Mouse (Mus musculus) megakaryocyte, adult 5-6 weeks (primary cell): ENCODE results near the gene Gm136. TPM values are rescaled to one million over a fixed set of nuclear protein-coding genes. Genes with fewer than 3 reads are reported as not detected.
"Not testable (repeated sequence)": the region's sequence is repeated elsewhere in the genome, so short reads cannot be mapped to it uniquely, and the experiment has no call there.

Experiments
- ATAC-seq: 2 replicates; pipeline ENCODE4 v1.8.0; 2016; ENCODE audit warnings: mild to moderate bottlenecking, inconsistent platforms; ENCODE audit not compliant: poor library complexity, severe bottlenecking
- total RNA-seq, 2 experiments: library from RNA; stranded (forward) in 1 of 2; stranded (reverse) in 1 of 2; fragments of 153-499, 151-499 nt in 1 of 2; fragments of 221-1000, 200-1000 nt in 1 of 2; gene quantifications; 2 replicates each; pipeline versions ENCODE4 v1.2.3 to v1.2.4; 2015 to 2017

Gm136 gene
- total RNA-seq (2015) (not detected in 2 replicates), total RNA-seq (2017) (not detected in 2 replicates)

GRCm38 (mm10) chr4:34756163-34756562, at the start of gene Gm136:
Gene Gm136 (minus strand): TSS chr4:34756263.
- ATAC-seq = no peak

DNA sequence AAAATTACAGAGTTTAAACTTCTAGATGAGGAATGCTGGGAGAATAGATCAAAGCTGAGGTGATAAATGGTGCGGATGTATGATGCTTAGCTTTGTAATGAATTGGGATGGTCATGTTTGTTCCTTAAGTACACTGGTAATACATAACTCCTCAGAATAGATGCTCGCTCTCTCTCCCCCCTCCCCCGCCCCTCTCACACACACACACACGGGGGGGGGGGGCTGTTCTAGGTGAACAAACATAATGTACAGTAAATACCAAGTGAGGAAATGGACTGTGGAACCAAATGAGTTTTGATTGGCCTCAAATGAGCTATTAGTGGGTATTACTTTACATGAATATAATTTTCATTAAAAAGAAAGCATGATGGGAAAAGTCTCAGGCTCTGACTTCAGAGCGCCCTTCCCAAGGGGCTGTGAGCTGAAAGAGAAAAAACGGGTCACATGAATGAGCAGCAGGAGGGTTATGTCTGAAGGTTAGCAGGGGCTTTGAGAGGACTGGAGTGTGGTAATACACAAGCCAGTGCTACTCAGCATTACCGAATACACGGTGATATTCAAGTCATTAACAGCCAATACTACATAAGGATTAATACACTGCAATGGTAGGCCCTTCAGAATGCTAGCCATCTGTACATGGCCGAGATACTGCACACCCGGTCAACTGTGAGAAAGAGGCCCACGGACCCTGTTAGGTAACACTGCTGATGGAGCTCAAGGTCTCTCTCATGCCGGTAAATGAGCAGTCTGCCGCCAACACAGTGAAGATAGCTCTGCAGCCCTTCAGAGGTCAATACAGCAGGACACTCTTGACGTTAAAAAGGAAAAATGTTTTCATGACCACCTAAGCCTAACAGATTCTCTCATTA, 45.3 kb upstream of the Gm136 start:
- ATAC-seq = no peak

DNA sequence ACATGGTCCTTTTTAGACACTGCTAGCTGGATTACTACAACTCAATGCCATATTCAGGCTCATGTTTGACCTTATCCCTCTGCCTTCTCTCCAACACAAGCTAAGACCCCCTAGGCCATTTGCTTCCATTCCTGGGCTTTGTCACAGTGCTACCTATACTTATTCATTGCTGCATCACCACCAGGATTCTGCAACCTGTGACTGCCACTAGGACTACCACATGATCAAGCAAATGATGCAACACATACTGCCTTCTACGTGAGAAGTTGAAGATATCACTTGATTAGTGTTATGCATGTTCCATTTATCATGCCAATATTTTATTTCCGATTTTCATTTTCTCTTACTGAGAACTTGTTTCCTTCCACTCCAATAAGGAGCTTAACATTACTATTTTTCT, 41.9 kb upstream of the Gm136 start:
- ATAC-seq = no peak; the same call in 1 of the 2 replicates

GRCm38 (mm10) chr4:34797294-34797983, 41.4 kb upstream of the Gm136 start:
- ATAC-seq = peak; percentile 33

- ATAC-seq = no peak
Measured at GRCm38 (mm10) chr4:34796294-34796693, 40.2 kb upstream of the Gm136 start.

- no peak for ATAC-seq
Measured at GRCm38 (mm10) chr4:34786476-34786875, 30.4 kb upstream of the Gm136 start.

DNA sequence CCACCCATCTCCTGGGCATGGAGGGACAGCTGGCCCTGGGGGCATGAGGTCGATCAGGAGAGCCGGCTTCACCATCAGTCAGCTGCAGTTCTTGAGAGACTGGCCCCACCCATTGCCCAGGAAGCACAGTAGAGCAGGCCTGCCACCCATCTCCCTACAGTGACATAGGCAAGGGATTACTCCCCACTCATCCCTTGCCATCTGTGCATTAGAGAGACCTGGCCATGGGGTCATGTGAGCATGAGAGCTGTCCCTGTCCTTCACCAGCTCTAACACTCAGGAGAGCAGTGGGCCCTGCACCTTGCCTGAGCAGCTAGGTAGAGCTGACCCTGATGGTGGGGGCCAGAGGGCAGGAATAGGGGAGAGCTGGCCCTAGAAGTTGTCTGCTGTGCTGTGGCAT, 29.6 kb upstream of the Gm136 start:
- no peak for ATAC-seq

- ATAC-seq = peak; percentile 21; the same call in 1 of the 2 replicates
Measured at GRCm38 (mm10) chr4:34784865-34785264, 28.8 kb upstream of the Gm136 start.

DNA sequence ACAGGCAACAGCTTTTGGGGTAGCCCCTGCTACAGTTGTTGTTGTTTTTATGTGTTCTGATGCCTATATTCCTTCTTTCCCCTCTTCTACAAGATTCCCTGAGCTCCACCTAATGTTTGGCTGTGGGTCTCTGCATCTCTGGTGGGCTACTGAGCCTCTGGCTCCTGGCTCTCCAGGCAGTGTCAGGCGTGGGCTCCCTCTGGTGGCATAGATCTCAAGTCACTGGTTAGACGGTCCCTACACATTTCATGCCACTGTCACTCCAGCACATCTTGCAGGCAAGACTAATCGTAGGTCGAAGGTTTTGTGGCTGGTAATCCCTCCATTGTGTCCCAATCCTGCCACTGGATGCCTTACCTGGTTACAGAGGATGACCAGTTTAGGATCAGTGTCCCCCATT, 26.7 kb upstream of the Gm136 start:
- no peak for ATAC-seq

DNA sequence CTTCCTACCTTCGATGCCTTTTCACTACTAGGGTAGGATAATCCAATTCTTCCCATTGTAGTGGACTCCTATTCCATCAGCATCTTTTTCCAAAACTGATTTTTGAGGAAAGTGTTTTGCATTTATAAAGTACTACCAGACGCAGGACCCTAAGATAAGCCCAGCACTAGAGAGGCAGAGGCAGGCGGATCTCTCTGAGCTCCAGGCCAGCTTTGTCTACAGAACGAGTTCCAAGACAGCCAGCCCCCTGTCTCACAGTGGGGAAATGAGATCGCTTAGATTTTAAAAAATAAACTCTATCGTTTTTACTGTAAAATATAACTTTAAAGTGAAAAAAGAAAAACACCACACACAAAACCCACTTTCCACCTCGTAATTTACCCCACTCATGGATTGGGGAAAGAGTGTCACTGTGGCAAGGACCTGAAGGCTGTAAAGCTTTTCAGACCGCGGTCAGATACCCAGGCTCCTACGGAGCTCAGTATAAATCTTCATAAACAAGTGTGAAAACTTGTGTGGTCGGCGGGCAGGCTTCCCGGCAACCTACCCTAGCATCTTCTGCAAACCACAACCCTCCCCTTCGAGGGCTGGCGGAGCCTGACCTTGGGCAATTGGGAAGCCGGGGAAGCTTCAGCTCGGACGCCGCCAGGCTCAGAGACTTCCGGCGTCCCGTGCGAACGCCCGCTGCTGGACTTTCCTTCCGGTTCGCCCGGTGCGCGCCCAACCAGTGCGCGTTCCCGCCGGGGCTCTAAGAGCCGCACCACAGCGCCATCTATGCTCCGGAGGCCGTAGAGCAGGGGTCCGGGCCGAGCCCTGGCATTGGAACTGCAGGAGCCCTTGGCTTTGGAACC, 21.8 kb upstream of the Gm136 start, which contains the start of gene Smim8:
Gene Smim8, minus strand, starts transcription at position 747 of the 851 bp plus-strand sequence.
- ATAC-seq = peak; percentile 100

GRCm38 (mm10) chr4:34771652-34772371, 15.7 kb upstream of the Gm136 start:
- no peak for ATAC-seq

DNA sequence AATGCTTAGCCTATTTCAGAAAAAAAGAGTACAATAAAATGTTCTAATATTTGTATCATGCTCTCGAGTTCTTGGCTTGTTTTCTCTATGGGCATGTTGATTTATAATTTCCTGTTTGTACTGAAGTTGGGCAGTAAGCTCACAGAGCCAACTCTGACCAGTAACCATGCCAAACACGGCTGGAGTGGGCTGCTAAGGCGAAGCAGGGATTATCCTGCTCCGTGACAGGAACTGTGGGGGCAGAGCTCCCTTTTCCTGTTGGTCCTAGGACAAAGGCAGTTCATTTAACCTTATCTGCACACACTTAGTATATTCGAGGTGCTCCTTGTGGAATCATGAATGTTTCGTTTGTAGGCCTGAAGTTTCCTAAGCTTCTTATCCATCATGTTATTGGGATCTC, 6.8 kb downstream of the Gm136 start:
- no peak for ATAC-seq

DNA sequence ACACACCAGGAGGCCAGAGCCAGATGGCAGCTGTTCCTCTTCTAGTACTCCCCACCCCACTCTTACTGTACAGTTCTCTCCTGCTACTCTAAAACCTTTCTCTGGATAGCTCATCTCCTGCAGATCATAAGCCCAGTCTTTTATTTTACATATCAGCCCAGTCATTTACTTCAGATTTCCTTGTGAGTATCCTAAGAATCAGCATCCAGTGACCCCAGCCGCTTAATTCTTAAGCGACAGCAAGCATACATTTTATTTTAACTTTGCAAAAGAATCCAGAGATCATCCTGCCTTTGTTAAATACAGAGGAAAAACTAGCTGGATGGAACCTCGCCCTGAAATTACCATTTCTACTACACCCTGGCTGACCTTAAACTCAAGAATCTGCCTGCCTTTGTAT, 21.6 kb downstream of the Gm136 start:
- no peak for ATAC-seq

DNA sequence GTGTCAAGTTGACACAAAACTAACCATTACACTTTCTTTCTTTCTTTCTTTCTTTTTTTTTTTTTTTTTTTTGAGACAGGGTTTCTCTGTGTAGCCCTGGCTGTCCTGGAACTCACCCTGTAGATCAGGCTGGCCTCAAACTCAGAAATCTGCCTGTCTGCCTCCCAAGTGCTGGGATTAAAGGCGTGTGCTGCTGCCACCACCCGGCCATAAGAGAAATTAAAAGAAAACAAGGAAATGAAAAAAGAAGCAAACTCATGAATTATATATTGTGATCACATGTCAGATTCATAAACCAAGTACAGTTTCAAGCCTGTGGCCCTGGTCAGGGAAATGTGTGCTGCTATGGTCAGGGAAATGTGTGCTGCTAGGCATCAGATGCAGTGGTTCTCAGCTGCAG, 22.6 kb downstream of the Gm136 start:
- ATAC-seq = 0 out of 2 replicates have a peak, but pooled peaks have one; percentile 21

DNA sequence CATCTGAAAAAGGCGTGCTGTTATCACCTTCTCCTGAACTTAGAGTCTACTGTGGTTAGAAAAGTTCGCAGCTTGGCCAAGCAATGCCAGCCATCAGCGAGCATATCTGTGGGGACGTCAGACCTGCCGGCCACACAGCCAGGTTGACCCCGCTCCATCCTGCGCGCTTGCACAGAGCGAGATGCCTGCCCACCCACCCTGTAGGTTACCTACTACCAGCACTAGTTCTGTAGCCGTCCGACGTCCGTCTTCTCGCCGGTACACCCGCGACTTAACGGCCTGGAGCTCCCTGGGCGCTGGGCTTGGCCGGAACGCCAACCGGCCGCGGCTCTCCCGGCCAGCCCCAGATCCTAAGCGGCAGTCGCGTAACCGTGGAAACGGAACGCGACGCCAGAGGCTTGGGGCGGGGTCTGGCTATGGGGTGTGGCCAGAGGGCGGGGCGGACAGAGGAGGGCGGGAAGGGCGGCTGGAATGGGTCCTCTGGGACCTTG, 26.2 kb downstream of the Gm136 start, which contains the start of gene Cfap206:
Gene Cfap206, minus strand, starts transcription at position 356 of the 491 bp plus-strand sequence.
- ATAC-seq = peak; percentile 91

DNA sequence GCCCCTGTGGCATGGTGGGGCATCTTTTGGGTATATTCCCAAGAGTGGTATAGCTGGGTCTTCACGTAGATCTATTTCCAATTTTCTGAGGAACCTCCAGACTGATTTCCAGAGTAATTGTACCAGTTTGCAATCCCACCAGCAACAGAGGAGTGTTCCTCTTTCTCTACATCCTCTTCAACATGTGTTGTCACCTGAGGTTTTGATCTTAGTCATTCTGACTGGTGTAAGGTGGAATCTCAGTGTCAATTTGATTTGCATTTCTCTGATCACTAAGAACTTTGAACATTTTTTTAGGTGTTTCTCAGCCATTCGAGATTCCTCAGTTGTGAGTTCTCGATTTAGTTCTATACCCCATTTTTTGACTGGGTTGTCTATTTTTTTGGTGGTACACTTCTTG, 30.4 kb downstream of the Gm136 start:
- ATAC-seq = not testable (repeated sequence)

DNA sequence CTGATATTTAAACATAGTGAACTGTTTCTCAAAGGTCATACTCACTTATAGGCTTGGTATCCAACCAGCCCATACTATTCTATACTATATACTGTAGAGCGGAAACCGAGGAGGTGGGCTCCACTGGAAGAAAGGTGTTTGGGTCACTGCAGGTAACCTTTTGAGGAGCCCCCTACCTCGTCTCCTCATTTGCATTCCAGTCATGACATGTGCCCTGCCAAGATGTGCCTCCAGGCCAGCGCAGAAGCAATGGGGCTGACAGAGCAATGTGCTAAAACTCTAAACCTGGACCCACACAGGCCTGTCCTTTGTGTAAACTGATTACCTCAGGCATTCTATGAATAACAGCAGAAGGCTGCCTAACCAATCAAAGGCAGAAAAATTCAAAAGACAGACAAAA, 31.8 kb downstream of the Gm136 start:
- no peak for ATAC-seq

- ATAC-seq = no peak
Measured at GRCm38 (mm10) chr4:34723186-34723585, 32.9 kb downstream of the Gm136 start.

GRCm38 (mm10) chr4:34720127-34720895, 35.8 kb downstream of the Gm136 start:
- ATAC-seq = no peak
